Mouse (Mus musculus): ENCODE measurements around the gene Heatr3. TPM values are rescaled to one million over a fixed set of nuclear protein-coding genes. Genes with fewer than 3 reads are reported as not detected.

Heatr3 gene
- polyA plus RNA-seq, 1 experiment from 2014 or later, result 50.5 TPM

Small RNA genes lying within 50 kb of the gene (microRNA-seq; reads per million reads assigned to microRNA genes)
- 0.69 reads per million for gene Mir7071 (ENCODE audit: borderline number of aligned reads)

Other genes starting within 250 kb of the Heatr3 start
- 20.5 and 21.0 TPM in 2 replicates for gene Zfp423, start 178.3 kb upstream of the Heatr3 start, polyA plus RNA-seq (2015; fragmentation: Nextera tagmentation; extraction: Ambion mirVana)
- gene Cnep1r1, start 19.1 kb upstream of the Heatr3 start, polyA plus RNA-seq (2015; fragmentation: Nextera tagmentation; extraction: Ambion mirVana), result 55.5 and 62.8 TPM in 2 replicates
- 8.6 and 8.9 TPM in 2 replicates for gene Tent4b, start 61.4 kb downstream of the Heatr3 start, polyA plus RNA-seq (2015; fragmentation: Nextera tagmentation; extraction: Ambion mirVana)
- 8.9 and 10.6 TPM in 2 replicates for gene Adcy7, start 134.5 kb downstream of the Heatr3 start, polyA plus RNA-seq (2015; fragmentation: Nextera tagmentation; extraction: Ambion mirVana)
- gene Brd7, start 224.3 kb downstream of the Heatr3 start, polyA plus RNA-seq (2015; fragmentation: Nextera tagmentation; extraction: Ambion mirVana), result 70.3 and 72.8 TPM in 2 replicates